Mouse (Mus musculus) cerebellum, adult 11 months (tissue): ENCODE data around the gene Hbq1b.
"Not testable (repeated sequence)": the region's sequence is repeated elsewhere in the genome, so short reads cannot be mapped to it uniquely, and the experiment has no call there.

Experiments used
- DNase-seq: peaks from one replicate; pipeline ENCODE4 v3.0.0; 2022

The Hbq1b gene

GRCm38 (mm10) chr11:32268952-32269351 is 17.8 kb upstream of the Hbq1b start:
- no peak for DNase-seq

- no peak for DNase-seq
Observed at GRCm38 (mm10) chr11:32271178-32271577, 15.6 kb upstream of the Hbq1b start.

- DNase-seq: no peak
Observed at GRCm38 (mm10) chr11:32276347-32276746, 10.4 kb upstream of the Hbq1b start, which contains the start of gene Hba-x. Gene Hba-x (plus strand): TSS chr11:32276400.

GRCm38 (mm10) chr11:32277736-32278457 is 8.9 kb upstream of the Hbq1b start:
- DNase-seq: no peak

- DNase-seq: no peak
Observed at GRCm38 (mm10) chr11:32278458-32278957, 8.3 kb upstream of the Hbq1b start.

GRCm38 (mm10) chr11:32280646-32281045 is 6.1 kb upstream of the Hbq1b start:
- DNase-seq: no peak

GRCm38 (mm10) chr11:32281416-32282144 is 5.2 kb upstream of the Hbq1b start:
- DNase-seq: no peak

- not testable (repeated sequence) for DNase-seq
Observed at GRCm38 (mm10) chr11:32283091-32283777, 3.5 kb upstream of the Hbq1b start, which contains the start of gene Hba-a1. Gene Hba-a1 (plus strand): TSS chr11:32283511.

- DNase-seq: not testable (repeated sequence)
Observed at GRCm38 (mm10) chr11:32284582-32284981, 2.2 kb upstream of the Hbq1b start.

- DNase-seq: no peak
Observed at GRCm38 (mm10) chr11:32285031-32285775, 1.6 kb upstream of the Hbq1b start.

GRCm38 (mm10) chr11:32285887-32286286 is 878 bp upstream of the Hbq1b start:
- DNase-seq: not testable (repeated sequence)

GRCm38 (mm10) chr11:32287493-32287825 is 694 bp downstream of the Hbq1b start:
- DNase-seq: no peak

GRCm38 (mm10) chr11:32292819-32293218 is 6.1 kb downstream of the Hbq1b start:
- not testable (repeated sequence) for DNase-seq

- not testable (repeated sequence) for DNase-seq
Observed at GRCm38 (mm10) chr11:32293479-32293878, 6.7 kb downstream of the Hbq1b start.

GRCm38 (mm10) chr11:32296203-32296602 is 9.4 kb downstream of the Hbq1b start, which contains the start of gene Hba-a2:
Gene Hba-a2 (plus strand): TSS chr11:32296489.
- DNase-seq: not testable (repeated sequence)

- DNase-seq: not testable (repeated sequence)
Observed at GRCm38 (mm10) chr11:32297417-32297816, 10.7 kb downstream of the Hbq1b start.

GRCm38 (mm10) chr11:32297866-32298531 is 11.2 kb downstream of the Hbq1b start:
- DNase-seq: no peak

GRCm38 (mm10) chr11:32298532-32298918 is 11.8 kb downstream of the Hbq1b start:
- no peak for DNase-seq

GRCm38 (mm10) chr11:32299865-32300264 is 13.1 kb downstream of the Hbq1b start, which contains the start of gene Hbq1a:
Gene Hbq1a (plus strand): TSS chr11:32300069.
- peak; percentile 54 for DNase-seq

GRCm38 (mm10) chr11:32300279-32301267 is 13.8 kb downstream of the Hbq1b start:
- no peak for DNase-seq

GRCm38 (mm10) chr11:32301506-32301905 is 14.7 kb downstream of the Hbq1b start:
- no peak for DNase-seq
